ENCODE assay signal across 8 mouse cellular contexts in the genomic region with DNA sequence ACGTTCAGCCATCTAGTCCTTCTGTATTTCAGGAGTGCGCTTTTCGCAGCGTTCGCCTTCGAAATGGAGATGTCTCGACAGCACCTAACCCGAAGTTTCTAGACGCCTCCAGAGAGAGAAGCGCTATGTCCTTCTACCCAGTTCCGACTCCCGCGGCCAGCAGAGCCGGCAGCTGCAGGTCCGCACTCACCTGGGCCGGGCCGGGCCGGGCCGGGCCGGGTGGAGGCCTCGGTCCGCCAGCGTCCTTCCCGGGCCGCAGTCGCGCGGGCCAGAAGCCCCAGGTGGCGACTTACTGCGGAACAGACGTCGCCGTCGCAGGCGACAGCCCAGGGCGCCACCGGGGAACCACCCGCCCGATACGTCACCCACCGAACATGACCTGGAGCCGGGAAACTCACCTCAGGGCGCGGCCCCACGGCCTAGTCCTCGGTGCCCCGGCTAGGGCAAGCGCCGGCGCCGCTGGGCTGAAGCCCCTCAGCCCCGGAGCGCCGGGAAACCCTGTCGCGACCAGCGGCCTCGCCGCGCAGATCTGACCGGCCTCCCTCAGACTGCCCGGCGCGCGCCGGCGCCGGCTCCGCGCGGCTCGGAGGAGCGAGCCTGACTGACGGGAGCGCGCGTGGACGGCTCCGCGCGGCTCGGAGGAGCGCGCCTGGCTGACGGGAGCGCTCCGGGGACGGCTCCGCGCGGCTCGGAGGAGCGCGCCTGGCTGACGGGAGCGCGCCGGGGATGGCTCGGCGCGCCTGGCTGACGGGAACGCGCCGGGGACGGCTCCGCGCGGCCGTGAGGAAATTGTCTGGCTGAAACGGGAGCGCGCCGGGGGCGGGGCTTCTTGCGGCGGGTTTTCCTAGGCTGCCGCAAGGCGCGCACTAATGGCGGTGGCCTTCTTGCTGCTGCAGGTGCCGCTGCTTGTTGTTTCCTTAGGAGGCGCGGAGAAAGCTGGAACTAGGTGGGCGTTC. TPM values are rescaled to one million over a fixed set of nuclear protein-coding genes. Genes with fewer than 3 reads are reported as not detected.
DNase-seq lines count a peak whose midpoint lies in the region; ATAC-seq lines count a peak whose summit lies in the region.

Gene Ubxn2a, minus strand, starts transcription at position 755 of the 956 bp plus-strand sequence.

- ATAC-seq in megakaryocyte progenitor cell, adult 5-6 weeks (replicated peaks; ENCODE audit: poor library complexity), result peak; percentile 91

- DNase-seq in adipocyte (ENCODE audit: low spot score), result peak; percentile 83
- peak; percentile 86 for DNase-seq in embryo, embryonic 10 days (ENCODE audit: low spot score)
- DNase-seq in gastrocnemius, postnatal 10 days, result peak; percentile 97
- DNase-seq in induced T-regulatory cell, adult 2 months (ENCODE audit: low read depth), result peak; percentile 96
- peak; percentile 77 to 92 for DNase-seq in left cerebral cortex, adult 9 months (ENCODE audit: low spot score in 2 of 2)
- peak; percentile 94 for DNase-seq in right cerebral cortex, postnatal 25 days
- peak; percentile 91 to 94 for DNase-seq in urinary bladder, postnatal 4 days (ENCODE audit: low spot score in 2 of 2)

RNA-seq across cellular contexts. Expression of gene Ubxn2a, which starts in this region (rescaled TPM):
- total RNA-seq in gastrocnemius, postnatal 10 days (2021), result 10 to 100 TPM; 44.6 to 53.0 TPM
- total RNA-seq in megakaryocyte progenitor cell, adult 5-6 weeks (2015), result 18.3 and 20.9 TPM in 2 replicates
- total RNA-seq in megakaryocyte progenitor cell, adult 5-6 weeks (2017), result 42.5 and 43.5 TPM in 2 replicates

Comparison
In these comparisons a context has a peak if more than half of its experiments do, and no peak if none do; other contexts are left out.
1. Peak in every context shown above with its lines: DNase-seq and ATAC-seq.